Mouse (Mus musculus) bone marrow macrophage, adult 2 months (primary cell): ENCODE data around the gene Shc3.

ENCODE experiments used
- CTCF ChIP-seq: IDR thresholded peaks from 2 replicates; pipeline ENCODE4 v1.5.1; 2012; ENCODE audit warnings: low read depth, mild to moderate bottlenecking, low read length, moderate library complexity
- POLR2A ChIP-seq: IDR thresholded peaks from 2 replicates; pipeline ENCODE4 v1.6.1; 2012; ENCODE audit warnings: mild to moderate bottlenecking, low read depth, low read length, borderline replicate concordance

DNA sequence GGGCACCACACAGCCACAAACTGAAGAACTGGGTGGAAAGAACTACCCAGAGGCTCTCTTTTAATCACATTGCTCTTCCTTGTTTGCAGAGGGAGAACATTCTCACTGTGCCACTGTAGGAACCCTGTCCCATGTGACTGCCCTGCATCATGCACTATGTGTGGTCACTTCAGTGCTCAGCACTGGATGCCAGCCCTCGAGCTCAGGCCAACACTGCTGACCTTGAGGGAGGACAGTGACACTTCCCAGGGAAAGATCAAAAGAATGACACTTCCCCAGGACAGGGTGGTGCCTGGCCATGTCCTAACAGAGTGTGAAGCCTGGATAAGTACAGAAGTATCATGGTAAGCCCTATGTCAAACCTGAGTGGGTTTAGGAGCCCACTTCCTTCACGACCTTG lies 13.0 kb upstream of the Shc3 start:
- TF ChIP-seq CTCF (no peak), POLR2A (no peak)
